Mouse (Mus musculus): Measurements from ENCODE around the gene Cdc42bpg.
A peak's percentile ranks its signal among the peaks of the same experiment; 100 is the strongest.

The Cdc42bpg gene

GRCm38 (mm10) chr19:6306137-6306551 lies at the start of gene Cdc42bpg:
Gene Cdc42bpg (plus strand): TSS chr19:6306456.
- DNase-seq, result peak; percentile 95

- peak; percentile 59 for DNase-seq
Measured at GRCm38 (mm10) chr19:6260428-6260827, 45.8 kb upstream of the Cdc42bpg start.

GRCm38 (mm10) chr19:6260946-6261345 lies 45.3 kb upstream of the Cdc42bpg start:
- DNase-seq, result no peak

- DNase-seq, result no peak
Measured at GRCm38 (mm10) chr19:6261379-6261778, 44.9 kb upstream of the Cdc42bpg start.

GRCm38 (mm10) chr19:6262222-6262621 lies 44.0 kb upstream of the Cdc42bpg start:
- DNase-seq, result peak; percentile 81

GRCm38 (mm10) chr19:6262839-6263433 lies 43.3 kb upstream of the Cdc42bpg start:
- DNase-seq, result peak; percentile 78

GRCm38 (mm10) chr19:6264200-6264599 lies 42.1 kb upstream of the Cdc42bpg start:
- DNase-seq, result no peak

GRCm38 (mm10) chr19:6264945-6265344 lies 41.3 kb upstream of the Cdc42bpg start:
- no peak for DNase-seq

- DNase-seq, result no peak
Measured at GRCm38 (mm10) chr19:6265727-6266182, 40.5 kb upstream of the Cdc42bpg start.

- DNase-seq, result peak; percentile 47
Measured at GRCm38 (mm10) chr19:6267306-6268169, 38.7 kb upstream of the Cdc42bpg start.

- peak; percentile 93 for DNase-seq
Measured at GRCm38 (mm10) chr19:6268170-6268528, 38.1 kb upstream of the Cdc42bpg start.

- no peak for DNase-seq
Measured at GRCm38 (mm10) chr19:6268670-6269132, 37.6 kb upstream of the Cdc42bpg start.

GRCm38 (mm10) chr19:6269798-6270475 lies 36.3 kb upstream of the Cdc42bpg start:
- DNase-seq, result no peak

GRCm38 (mm10) chr19:6270661-6271060 lies 35.6 kb upstream of the Cdc42bpg start:
- no peak for DNase-seq

- peak; percentile 51 for DNase-seq
Measured at GRCm38 (mm10) chr19:6271206-6271605, 35.0 kb upstream of the Cdc42bpg start.

GRCm38 (mm10) chr19:6272053-6272452 lies 34.2 kb upstream of the Cdc42bpg start:
- DNase-seq, result peak; percentile 58

GRCm38 (mm10) chr19:6272738-6273137 lies 33.5 kb upstream of the Cdc42bpg start:
- DNase-seq, result no peak

GRCm38 (mm10) chr19:6273592-6273991 lies 32.7 kb upstream of the Cdc42bpg start:
- DNase-seq, result no peak

- DNase-seq, result no peak
Measured at GRCm38 (mm10) chr19:6273998-6274608, 32.2 kb upstream of the Cdc42bpg start.

- peak; percentile 32 for DNase-seq
Measured at GRCm38 (mm10) chr19:6275740-6276389, 30.4 kb upstream of the Cdc42bpg start.

GRCm38 (mm10) chr19:6276426-6277421 lies 29.5 kb upstream of the Cdc42bpg start, which contains the start of gene Ehd1:
Gene Ehd1 (plus strand): TSS chr19:6276725.
- peak; percentile 99 for DNase-seq
